Mouse (Mus musculus): Measurements from ENCODE around the gene 4933411K16Rik. TPM values are rescaled to one million over a fixed set of nuclear protein-coding genes. Genes with fewer than 3 reads are reported as not detected.

4933411K16Rik gene
- total and polyA plus RNA-seq, 2 experiments from 2014 or later = not detected

DNA sequence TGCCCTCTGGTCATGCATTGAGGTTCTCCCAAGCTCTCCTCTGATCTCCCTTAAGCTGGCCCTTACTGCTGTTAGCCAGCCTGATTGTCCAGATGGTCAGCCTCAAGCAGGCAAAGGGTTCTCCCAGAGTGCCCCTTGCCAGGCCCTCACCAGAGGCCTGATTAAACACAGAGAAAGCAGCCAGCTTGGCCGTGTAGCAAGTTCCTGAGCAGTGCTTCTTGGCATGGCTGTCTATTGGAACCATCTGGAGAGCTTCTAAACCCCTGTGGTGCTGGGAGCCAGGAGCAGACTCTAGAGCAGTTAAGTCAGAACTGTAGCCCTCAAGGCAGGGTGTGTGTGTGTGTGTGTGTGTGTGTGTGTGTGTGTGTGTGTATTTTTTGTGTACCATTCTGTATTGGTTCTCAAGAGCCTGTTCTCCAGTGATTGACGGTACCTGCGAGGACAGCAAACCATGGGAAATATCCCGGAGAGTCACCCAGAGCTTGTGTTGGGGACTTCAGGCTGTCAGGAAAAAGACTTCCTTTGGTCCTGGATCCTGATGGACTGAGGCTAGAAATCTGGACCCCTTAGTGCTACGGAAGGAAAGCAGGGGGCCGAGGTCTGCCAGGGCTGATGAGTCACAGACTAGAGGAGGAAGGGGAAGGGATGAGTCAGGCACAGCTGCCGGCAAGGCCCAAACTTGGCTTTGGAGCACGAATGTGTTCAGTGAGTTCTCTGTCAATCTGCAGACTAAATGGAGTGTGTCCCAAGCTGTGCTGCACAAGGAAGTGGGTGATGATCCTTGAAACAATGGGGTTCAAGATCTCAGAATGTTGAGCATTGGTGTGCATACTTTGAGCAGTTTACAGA lies 34.4 kb upstream of the 4933411K16Rik start:
- H3K4me1 ChIP-seq (ENCODE audit: insufficient read depth, low read length) = no peaks in the 10 kb centered on the region
- no peaks in the 10 kb centered on the region for H3K36me3 ChIP-seq (ENCODE audit: insufficient read depth, low read length)
- WGBS = 78% methylated on average over 8 of the region's 8 CpGs
- no peak for TF ChIP-seq CTCF (IDR thresholded peaks at IDR 0.05)
- no peak overlapping the region for H3K4me2 ChIP-seq (ENCODE audit: low read depth, low read length, poor library complexity, severe bottlenecking)
- H3K4me3 ChIP-seq (ENCODE audit: low read depth, low read length) = no peak overlapping the region
- H3K27me3 ChIP-seq (ENCODE audit: insufficient read depth, low read length) = no peaks in the 10 kb centered on the region
- DNase-seq (ENCODE audit: low spot score) = peak; percentile 80
- ATAC-seq (ENCODE audit: low FRiP score) = peak; percentile 27; the same call in 1 of the 2 replicates
- no peak overlapping the region for H3K27ac ChIP-seq (ENCODE audit: low read depth, low read length)
- no peaks in the 10 kb centered on the region for H3K9me3 ChIP-seq (ENCODE audit: low read length)
- H3K9ac ChIP-seq (replicated peaks; ENCODE audit: low read length, poor library complexity, severe bottlenecking) = no peak overlapping the region

DNA sequence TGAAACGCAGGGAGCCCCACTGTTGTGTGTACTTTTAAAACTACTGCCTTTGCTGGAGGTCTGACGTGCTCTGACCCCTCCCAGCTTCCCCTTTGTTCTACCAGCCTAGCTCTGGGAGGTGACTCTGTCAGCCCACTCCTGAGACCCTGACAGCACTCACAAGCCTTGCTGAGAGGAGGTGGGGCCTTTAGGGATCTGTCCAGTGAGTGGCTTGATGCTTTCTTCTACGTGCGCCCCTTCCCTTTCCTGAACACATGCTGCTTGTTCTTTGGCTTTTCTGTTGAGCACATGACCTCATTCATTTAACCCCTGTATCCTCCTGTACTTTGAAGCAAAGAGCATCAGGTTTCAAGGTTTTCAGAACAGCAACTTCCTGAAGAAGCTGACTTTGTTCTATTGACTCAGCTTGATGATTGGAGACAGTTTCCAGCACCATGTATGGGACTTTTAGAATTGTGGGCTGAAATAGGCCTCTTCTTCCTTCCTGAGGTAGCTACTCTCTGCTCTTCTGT lies 33.0 kb upstream of the 4933411K16Rik start:
- DNase-seq (ENCODE audit: low spot score) (no peak), ATAC-seq (ENCODE audit: low FRiP score) (no peak)
- H3K27me3 ChIP-seq (ENCODE audit: insufficient read depth, low read length) = no peaks in the 10 kb centered on the region
- no peaks in the 10 kb centered on the region for H3K36me3 ChIP-seq (ENCODE audit: insufficient read depth, low read length)
- no peak overlapping the region for H3K4me3 ChIP-seq (ENCODE audit: low read depth, low read length)
- TF ChIP-seq CTCF (IDR thresholded peaks at IDR 0.05) = no peak
- no peak overlapping the region for H3K27ac ChIP-seq (ENCODE audit: low read depth, low read length)
- no peak overlapping the region for H3K9ac ChIP-seq (replicated peaks; ENCODE audit: low read length, poor library complexity, severe bottlenecking)
- 45% methylated on average over 4 of the region's 4 CpGs for WGBS
- H3K9me3 ChIP-seq (ENCODE audit: low read length) = no peaks in the 10 kb centered on the region
- H3K4me2 ChIP-seq (ENCODE audit: low read depth, low read length, poor library complexity, severe bottlenecking) = no peak overlapping the region
- no peaks in the 10 kb centered on the region for H3K4me1 ChIP-seq (ENCODE audit: insufficient read depth, low read length)

GRCm38 (mm10) chr19:42021681-42022541 lies 30.1 kb upstream of the 4933411K16Rik start:
- Histone ChIP-seq H3K36me3 (ENCODE audit: insufficient read depth, low read length) (no peaks in the 10 kb centered on the region), H3K9ac (replicated peaks; ENCODE audit: low read length, poor library complexity, severe bottlenecking) (no peak overlapping the region), H3K4me2 (ENCODE audit: low read depth, low read length, poor library complexity, severe bottlenecking) (no peak overlapping the region), H3K4me3 (ENCODE audit: low read depth, low read length) (no peak overlapping the region), H3K4me1 (ENCODE audit: insufficient read depth, low read length) (no peaks in the 10 kb centered on the region), H3K9me3 (ENCODE audit: low read length) (no peaks in the 10 kb centered on the region), H3K27me3 (ENCODE audit: insufficient read depth, low read length) (no peaks in the 10 kb centered on the region), H3K27ac (ENCODE audit: low read depth, low read length) (no peak overlapping the region)
- WGBS = 55% methylated on average over 10 of the region's 10 CpGs
- ATAC-seq (ENCODE audit: low FRiP score) (no peak), DNase-seq (ENCODE audit: low spot score) (no peak)
- TF ChIP-seq CTCF (IDR thresholded peaks at IDR 0.05) = no peak

GRCm38 (mm10) chr19:42022542-42022848 lies 29.6 kb upstream of the 4933411K16Rik start:
- no peak for DNase-seq (ENCODE audit: low spot score)
- Histone ChIP-seq H3K9ac (replicated peaks; ENCODE audit: low read length, poor library complexity, severe bottlenecking) (no peak overlapping the region), H3K9me3 (ENCODE audit: low read length) (no peaks in the 10 kb centered on the region), H3K4me2 (ENCODE audit: low read depth, low read length, poor library complexity, severe bottlenecking) (no peak overlapping the region), H3K27me3 (ENCODE audit: insufficient read depth, low read length) (no peaks in the 10 kb centered on the region), H3K27ac (ENCODE audit: low read depth, low read length) (no peak overlapping the region), H3K4me1 (ENCODE audit: insufficient read depth, low read length) (no peaks in the 10 kb centered on the region), H3K36me3 (ENCODE audit: insufficient read depth, low read length) (no peaks in the 10 kb centered on the region), H3K4me3 (ENCODE audit: low read depth, low read length) (no peak overlapping the region)
- ATAC-seq (ENCODE audit: low FRiP score) = no peak
- no peak for TF ChIP-seq CTCF (IDR thresholded peaks at IDR 0.05)
- WGBS = 52% methylated on average over 2 of the region's 2 CpGs

DNA sequence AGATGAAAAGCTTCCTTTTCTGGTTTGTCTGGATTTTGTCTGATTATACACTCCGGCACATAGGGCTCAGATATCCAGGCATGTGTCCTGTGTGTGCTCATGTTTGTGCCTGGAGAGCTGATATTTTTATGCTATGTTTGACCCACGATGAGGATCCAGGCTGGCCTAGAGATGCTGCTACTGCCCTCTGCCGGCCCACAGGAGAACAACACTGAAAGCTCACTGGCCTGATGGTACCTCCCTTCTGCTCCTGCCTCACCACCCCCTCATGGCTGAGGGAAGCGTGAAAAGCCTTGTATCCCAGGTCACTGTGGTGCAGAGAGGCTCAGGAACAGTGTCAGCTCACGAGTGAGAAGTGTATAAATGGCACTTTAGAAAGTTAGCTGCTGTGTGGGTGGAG lies 25.9 kb upstream of the 4933411K16Rik start:
- Histone ChIP-seq H3K27me3 (ENCODE audit: insufficient read depth, low read length) (no peaks in the 10 kb centered on the region), H3K4me2 (ENCODE audit: low read depth, low read length, poor library complexity, severe bottlenecking) (no peak overlapping the region), H3K9me3 (ENCODE audit: low read length) (no peaks in the 10 kb centered on the region), H3K4me3 (ENCODE audit: low read depth, low read length) (no peak overlapping the region), H3K36me3 (ENCODE audit: insufficient read depth, low read length) (no peaks in the 10 kb centered on the region), H3K4me1 (ENCODE audit: insufficient read depth, low read length) (no peaks in the 10 kb centered on the region), H3K9ac (replicated peaks; ENCODE audit: low read length, poor library complexity, severe bottlenecking) (no peak overlapping the region), H3K27ac (ENCODE audit: low read depth, low read length) (no peak overlapping the region)
- DNase-seq (ENCODE audit: low spot score) = peak; percentile 77
- WGBS = 7% methylated on average over 5 of the region's 5 CpGs
- TF ChIP-seq CTCF (IDR thresholded peaks at IDR 0.05) = peak; percentile 95
- ATAC-seq (ENCODE audit: low FRiP score) = 0 out of 2 replicates have a peak, but pooled peaks have one; percentile 44

All from midbrain, postnatal 0 days (tissue).